Mouse (Mus musculus) heart, embryonic 12.5 days (tissue): Measurements from ENCODE around the gene Mapk11. TPM values are rescaled to one million over a fixed set of nuclear protein-coding genes. Genes with fewer than 3 reads are reported as not detected.

Experiments
- ATAC-seq: fragments of 200-750 bp; cut with Nextera tagmentation; 2 replicates; pipeline ENCODE4 v1.8.0; 2017; ENCODE audit warnings: moderate TSS enrichment, moderate library complexity; ENCODE audit not compliant: insufficient number of reproducible peaks, low FRiP score
- H3K27ac ChIP-seq: fragments of 300-500 bp; sonication (generic); 2 replicates; pipeline ENCODE4 v1.5.1; 2016; ENCODE audit warnings: mild to moderate bottlenecking, moderate library complexity; ENCODE audit not compliant: poor library complexity, severe bottlenecking
- H3K27me3 ChIP-seq: fragments of 300-500 bp; sonication (generic); replicated peaks from 2 replicates; pipeline ENCODE4 v1.6.1; 2016; ENCODE audit warnings: mild to moderate bottlenecking, moderate library complexity
- H3K36me3 ChIP-seq: fragments of 300-500 bp; sonication (generic); 2 replicates; pipeline ENCODE4 v1.6.1; 2016; ENCODE audit warnings: mild to moderate bottlenecking, moderate library complexity
- H3K4me1 ChIP-seq: fragments of 300-500 bp; sonication (generic); replicated peaks from 2 replicates; pipeline ENCODE4 v1.6.1; 2016; ENCODE audit warnings: mild to moderate bottlenecking
- H3K4me2 ChIP-seq: fragments of 300-500 bp; sonication (generic); 2 replicates; pipeline ENCODE4 v1.6.1; 2016; ENCODE audit warnings: mild to moderate bottlenecking, moderate library complexity
- H3K4me3 ChIP-seq: fragments of 300-500 bp; sonication (generic); 2 replicates; pipeline ENCODE4 v1.5.1; 2016; ENCODE audit warnings: mild to moderate bottlenecking
- H3K9ac ChIP-seq: fragments of 300-500 bp; sonication (generic); 2 replicates; pipeline ENCODE4 v1.6.1; 2016; ENCODE audit warnings: mild to moderate bottlenecking, moderate library complexity
- H3K9me3 ChIP-seq: fragments of 300-500 bp; sonication (generic); replicated peaks from 2 replicates; pipeline ENCODE4 v1.6.1; 2016; ENCODE audit warnings: mild to moderate bottlenecking, moderate library complexity
- WGBS: fragments of 180-500 bp; shearing (Covaris S2); methylation state at CpG from one replicate; pipeline ENCODE4 v1.1.7; 2016; 5-methylcytosine and 5-hydroxymethylcytosine counted together
- microRNA-seq: library from miRNA; unstranded; fragments of <30 nt; microRNA quantifications from one replicate; pipeline ENCODE4, GENCODE M21; 2017
- polyA plus RNA-seq: library from polyadenylated mRNA; unstranded; fragments of >200 nt; fragmentation: Nextera tagmentation; extraction: Ambion mirVana; gene quantifications from 2 replicates; pipeline ENCODE4 v1.2.1, GENCODE M21; 2016

Gene Mapk11
- polyA plus RNA-seq, 1 experiment from 2014 or later: 3.7 TPM

GRCm38 (mm10) chr15:89100823-89101222 is 48.6 kb downstream of the Mapk11 start:
- 92% methylated on average over 12 of the region's 12 CpGs for WGBS
- H3K4me1 ChIP-seq: no peaks in the 10 kb centered on the region
- no peaks in the 10 kb centered on the region for H3K27me3 ChIP-seq
- H3K4me3 ChIP-seq: no peak overlapping the region
- no peak overlapping the region for H3K27ac ChIP-seq
- H3K36me3 ChIP-seq: peaks cover 98% of the 10 kb centered on the region
- no peak overlapping the region for H3K4me2 ChIP-seq
- H3K9ac ChIP-seq: no peak overlapping the region
- no peak for ATAC-seq
- H3K9me3 ChIP-seq: no peaks in the 10 kb centered on the region

GRCm38 (mm10) chr15:89098616-89099015 is 50.8 kb downstream of the Mapk11 start:
- peaks cover 99% of the 10 kb centered on the region for H3K36me3 ChIP-seq
- no peaks in the 10 kb centered on the region for H3K27me3 ChIP-seq
- no peak overlapping the region for H3K4me2 ChIP-seq
- no peak for ATAC-seq
- 84% methylated on average over 7 of the region's 7 CpGs for WGBS
- no peaks in the 10 kb centered on the region for H3K4me1 ChIP-seq
- no peak overlapping the region for H3K9ac ChIP-seq
- H3K27ac ChIP-seq: no peak overlapping the region
- no peaks in the 10 kb centered on the region for H3K9me3 ChIP-seq
- H3K4me3 ChIP-seq: no peak overlapping the region

DNA sequence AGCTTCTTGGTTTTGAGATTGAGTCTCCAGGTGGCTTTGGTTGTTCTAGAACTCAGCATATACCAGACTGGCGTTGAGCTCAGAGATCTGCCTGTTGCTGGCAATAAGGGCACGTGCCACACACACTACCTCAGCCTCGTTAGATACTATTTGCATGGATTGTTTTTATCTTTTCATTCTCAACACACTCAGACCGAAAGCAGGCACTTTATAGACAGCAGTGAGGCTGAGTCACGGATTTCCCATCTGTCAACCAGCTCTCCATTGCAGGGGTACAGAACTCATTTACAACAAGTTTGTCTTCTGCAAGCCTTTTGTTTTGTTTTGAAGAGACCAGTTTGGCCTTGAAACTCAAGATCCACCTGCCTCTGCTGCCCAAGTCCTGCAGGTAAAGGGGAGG is 52.0 kb downstream of the Mapk11 start:
- no peak for ATAC-seq
- no peak overlapping the region for H3K27ac ChIP-seq
- no peak overlapping the region for H3K4me3 ChIP-seq
- WGBS: 92% methylated on average over 5 of the region's 5 CpGs
- no peak overlapping the region for H3K4me2 ChIP-seq
- H3K36me3 ChIP-seq: peaks cover 99% of the 10 kb centered on the region
- no peaks in the 10 kb centered on the region for H3K9me3 ChIP-seq
- H3K27me3 ChIP-seq: no peaks in the 10 kb centered on the region
- no peak overlapping the region for H3K9ac ChIP-seq
- no peaks in the 10 kb centered on the region for H3K4me1 ChIP-seq

Small RNA genes within 50 kb of the gene (microRNA-seq; reads per million reads assigned to microRNA genes)
- gene Mir6958 (1.7 reads per million), gene Mir7118 (not detected)

Other genes starting within 250 kb of the Mapk11 start
- gene Ttll8, start 195.2 kb downstream of the Mapk11 start, polyA plus RNA-seq: not detected in 2 replicates
- 0.06 TPM in 1 of 2 replicates, not detected in the other for gene Mlc1, start 170.6 kb downstream of the Mapk11 start, polyA plus RNA-seq
- gene Mov10l1, start 166.7 kb downstream of the Mapk11 start, polyA plus RNA-seq: 56.9 and 60.3 TPM in 2 replicates
- 1.8 and 2.4 TPM in 2 replicates for gene Panx2, start 89.9 kb downstream of the Mapk11 start, polyA plus RNA-seq
- 51.7 and 53.5 TPM in 2 replicates for gene Trabd, start 74.5 kb downstream of the Mapk11 start, polyA plus RNA-seq
- 12.4 and 12.6 TPM in 2 replicates for gene Selenoo, start 60.5 kb downstream of the Mapk11 start, polyA plus RNA-seq
- gene Tubgcp6, start 26.5 kb downstream of the Mapk11 start, polyA plus RNA-seq: 13.7 and 15.8 TPM in 2 replicates
- 12.7 and 13.4 TPM in 2 replicates for gene Hdac10, start 20.9 kb downstream of the Mapk11 start, polyA plus RNA-seq
- 19.9 and 20.1 TPM in 2 replicates for gene Mapk12, start 8.9 kb downstream of the Mapk11 start, polyA plus RNA-seq
- 124 and 130 TPM in 2 replicates for gene Plxnb2, start 31.2 kb upstream of the Mapk11 start, polyA plus RNA-seq
- 19.9 and 20.2 TPM in 2 replicates for gene Dennd6b, start 46.9 kb upstream of the Mapk11 start, polyA plus RNA-seq
- gene Ppp6r2, start 61.9 kb upstream of the Mapk11 start, polyA plus RNA-seq: 21.0 and 25.9 TPM in 2 replicates
- gene Sbf1, start 165.7 kb upstream of the Mapk11 start, polyA plus RNA-seq: 45.0 and 46.3 TPM in 2 replicates
- 0.77 and 1.0 TPM in 2 replicates for gene Adm2, start 173.1 kb upstream of the Mapk11 start, polyA plus RNA-seq
- gene Miox, start 184.8 kb upstream of the Mapk11 start, polyA plus RNA-seq: not detected in 2 replicates
- 46.9 and 49.4 TPM in 2 replicates for gene Lmf2, start 206.0 kb upstream of the Mapk11 start, polyA plus RNA-seq
- 112 and 116 TPM in 2 replicates for gene Ncaph2, start 206.1 kb upstream of the Mapk11 start, polyA plus RNA-seq
- gene Sco2, start 224.2 kb upstream of the Mapk11 start, polyA plus RNA-seq: 5.6 TPM in 2 replicates
- 1.3 and 1.6 TPM in 2 replicates for gene Tymp, start 227.4 kb upstream of the Mapk11 start, polyA plus RNA-seq
- gene Odf3b, start 229.7 kb upstream of the Mapk11 start, polyA plus RNA-seq: 0.27 and 0.44 TPM in 2 replicates
- gene Klhdc7b, start 235.3 kb upstream of the Mapk11 start, polyA plus RNA-seq: 0.09 TPM in 1 of 2 replicates, not detected in the other